ENCODE assay signal across 8 mouse cellular contexts in the genomic region with DNA sequence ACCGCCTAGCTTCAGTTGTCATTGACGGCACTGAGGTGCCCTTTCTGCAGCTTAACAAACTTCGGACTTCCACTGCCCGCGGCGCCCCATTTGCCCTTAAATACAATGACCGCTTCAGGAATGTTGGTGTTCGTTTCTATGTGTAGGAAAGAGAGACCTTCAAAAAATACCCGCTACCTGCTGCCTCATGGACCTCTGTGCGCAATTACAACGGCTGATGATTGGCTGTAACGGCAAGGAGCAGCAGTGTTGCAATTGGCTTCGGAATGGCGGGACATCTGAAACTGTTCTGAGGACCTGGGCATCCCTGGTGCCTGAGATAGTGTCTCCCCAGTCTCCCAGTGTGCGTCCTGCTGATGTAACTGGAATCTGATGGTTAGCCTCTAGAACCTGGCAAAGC. TPM values are rescaled to one million over a fixed set of nuclear protein-coding genes. Genes with fewer than 3 reads are reported as not detected.
DNase-seq lines count a peak whose midpoint lies in the region; ATAC-seq and TF ChIP-seq lines count a peak whose summit lies in the region.

No protein-coding gene starts in this region.

- no peak for TF ChIP-seq POLR2A in cerebellum, adult 2 months (IDR thresholded peaks at IDR 0.05; ENCODE audit: borderline replicate concordance, insufficient read depth, low read length)
- TF ChIP-seq POLR2A in liver, adult 2 months (IDR thresholded peaks at IDR 0.05; ENCODE audit: extremely low read depth, insufficient read depth, low read length) = no peak

- no peaks in the 10 kb centered on the region for H3K9me3 ChIP-seq in kidney, embryonic 15.5 days (replicated peaks)

- peak overlapping the region; percentile 89; the same call in 1 of the 2 replicates for H3K9ac ChIP-seq in kidney, embryonic 15.5 days
- H3K9ac ChIP-seq in liver, adult 2 months (ENCODE audit: low read depth, low read length) = no peak overlapping the region

- peak in 1 of 2 experiments; percentile 65 for DNase-seq in cerebellum, adult 2 months
- no peak for DNase-seq in cerebellum, adult 8-10 months
- peak; percentile 28 for DNase-seq in c-Kit-negative CD71-positive TER-119-positive erythroid progenitor cells, embryonic 14.5 days (ENCODE audit: low read depth, low spot score)
- peak; percentile 16 to 68 for DNase-seq in frontal cortex, adult 2 months (ENCODE audit: extremely low spot score in 1 of 2, low spot score in 1 of 2)
- peak; percentile 52 for DNase-seq in liver, adult 2 months (ENCODE audit: extremely low read depth, low read depth, low spot score)
- DNase-seq in thymus, postnatal 14 days = no peak

- no peak overlapping the region for H3K27ac ChIP-seq in cerebellum, adult 2 months (ENCODE audit: insufficient read depth, low read length)
- H3K27ac ChIP-seq in kidney, embryonic 15.5 days = no peak overlapping the region
- no peak overlapping the region for H3K27ac ChIP-seq in liver, adult 2 months (replicated peaks; ENCODE audit: insufficient read depth, low read depth, low read length)

- no peaks in the 10 kb centered on the region for H3K4me1 ChIP-seq in cerebellum, adult 2 months (ENCODE audit: control insufficient read depth, insufficient read depth, low read length)
- peaks cover 16% of the 10 kb centered on the region for H3K4me1 ChIP-seq in kidney, embryonic 15.5 days
- 0 out of 2 replicates have a peak, but pooled peaks cover 2% of the 10 kb centered on the region for H3K4me1 ChIP-seq in liver, adult 2 months (ENCODE audit: control insufficient read depth, insufficient read depth, low read length)

- TF ChIP-seq CTCF in cerebellum, adult 2 months (IDR thresholded peaks at IDR 0.05; ENCODE audit: borderline replicate concordance, insufficient read depth, low read depth, low read length) = no peak
- TF ChIP-seq CTCF in liver, adult 2 months (IDR thresholded peaks at IDR 0.05; ENCODE audit: low read depth, low read length) = no peak

- under 1% methylated on average over 15 of the region's 15 CpGs for WGBS in cerebellum, adult 2 months
- WGBS in kidney, embryonic 15.5 days = 1% methylated on average over 15 of the region's 15 CpGs
- WGBS in liver, adult 2 months = 1% methylated on average over 15 of the region's 15 CpGs

- peaks cover 3% of the 10 kb centered on the region; the same call in 1 of the 2 replicates for H3K79me2 ChIP-seq in liver, adult 2 months (ENCODE audit: control insufficient read depth, insufficient read depth, low read length)

- H3K36me3 ChIP-seq in kidney, embryonic 15.5 days = peaks cover 26% of the 10 kb centered on the region
- H3K36me3 ChIP-seq in liver, adult 2 months (ENCODE audit: control insufficient read depth, insufficient read depth, low read length) = peaks cover 5% of the 10 kb centered on the region; the same call in 1 of the 2 replicates

- H3K4me2 ChIP-seq in kidney, embryonic 15.5 days = peak overlapping the region; percentile 94

- no peaks in the 10 kb centered on the region for H3K27me3 ChIP-seq in cerebellum, adult 2 months (ENCODE audit: control insufficient read depth, insufficient read depth, low read length)
- peaks cover 14% of the 10 kb centered on the region for H3K27me3 ChIP-seq in kidney, embryonic 15.5 days
- H3K27me3 ChIP-seq in liver, adult 2 months (ENCODE audit: control insufficient read depth, insufficient read depth, low read length) = no peaks in the 10 kb centered on the region

- peak; percentile 50; the same call in 1 of the 2 replicates for ATAC-seq in kidney, embryonic 15.5 days (replicated peaks; ENCODE audit: low FRiP score)
- ATAC-seq in monocyte, adult 5-6 weeks (replicated peaks; ENCODE audit: insufficient number of reproducible peaks, low FRiP score, low TSS enrichment, poor library complexity, severe bottlenecking) = 0 out of 2 replicates have a peak, but pooled peaks have one; percentile 20

- peak overlapping the region; percentile 70 for H3K4me3 ChIP-seq in cerebellum, adult 2 months (replicated peaks; ENCODE audit: insufficient read depth, low read depth, low read length)
- H3K4me3 ChIP-seq in kidney, embryonic 15.5 days (replicated peaks) = peak overlapping the region; percentile 85
- H3K4me3 ChIP-seq in liver, adult 2 months (ENCODE audit: insufficient read depth, low read depth, low read length) = peak overlapping the region; percentile 77

RNA-seq across cellular contexts. Expression of a gene that starts 0.4 kb away (rescaled TPM):
- polyA plus RNA-seq in cerebellum, adult 2 months (2012; rRNA removed) = 19.3 and 20.6 TPM in 2 replicates
- 17.9 and 18.6 TPM in 2 replicates for polyA plus RNA-seq in frontal cortex, adult 2 months (2012; rRNA removed)
- 24.5 and 27.1 TPM in 2 replicates for polyA plus RNA-seq in kidney, embryonic 15.5 days (2015; fragmentation: Nextera tagmentation; extraction: Ambion mirVana)
- total RNA-seq in liver, adult 2 months (2014; rRNA removed) = 2.9 and 3.0 TPM in 2 replicates
- 8.5 and 9.4 TPM in 2 replicates for polyA plus RNA-seq in liver, adult 2 months (2012; rRNA removed)
- total RNA-seq in monocyte, adult 5-6 weeks (2017) = 12.4 to 15.5 TPM (median 13.3 TPM) in 3 replicates

RNA-seq across cellular contexts. Expression of a gene that starts 15.6 kb away (rescaled TPM):
- polyA plus RNA-seq in cerebellum, adult 2 months (2012; rRNA removed) = 4.0 and 4.3 TPM in 2 replicates
- polyA plus RNA-seq in frontal cortex, adult 2 months (2012; rRNA removed) = 3.2 and 3.5 TPM in 2 replicates
- polyA plus RNA-seq in kidney, embryonic 15.5 days (2015; fragmentation: Nextera tagmentation; extraction: Ambion mirVana) = 7.6 and 8.0 TPM in 2 replicates
- 1.8 and 2.5 TPM in 2 replicates for total RNA-seq in liver, adult 2 months (2014; rRNA removed)
- 1.3 and 1.8 TPM in 2 replicates for polyA plus RNA-seq in liver, adult 2 months (2012; rRNA removed)
- 7.7 to 12.5 TPM (median 10.0 TPM) in 3 replicates for total RNA-seq in monocyte, adult 5-6 weeks (2017)

RNA-seq across cellular contexts. Expression of a gene that starts 26.7 kb away (rescaled TPM):
- polyA plus RNA-seq in cerebellum, adult 2 months (2012; rRNA removed) = 6.8 and 6.9 TPM in 2 replicates
- polyA plus RNA-seq in frontal cortex, adult 2 months (2012; rRNA removed) = 5.2 and 8.1 TPM in 2 replicates
- polyA plus RNA-seq in kidney, embryonic 15.5 days (2015; fragmentation: Nextera tagmentation; extraction: Ambion mirVana) = 8.1 and 8.9 TPM in 2 replicates
- 0.47 and 0.74 TPM in 2 replicates for total RNA-seq in liver, adult 2 months (2014; rRNA removed)
- 0.92 and 1.9 TPM in 2 replicates for polyA plus RNA-seq in liver, adult 2 months (2012; rRNA removed)
- 1.4 to 2.8 TPM (median 1.9 TPM) in 3 replicates for total RNA-seq in monocyte, adult 5-6 weeks (2017)

RNA-seq across cellular contexts. Expression of a gene that starts 28.8 kb away (rescaled TPM):
- 4.8 and 5.9 TPM in 2 replicates for polyA plus RNA-seq in cerebellum, adult 2 months (2012; rRNA removed)
- polyA plus RNA-seq in frontal cortex, adult 2 months (2012; rRNA removed) = 5.1 and 5.9 TPM in 2 replicates
- polyA plus RNA-seq in kidney, embryonic 15.5 days (2015; fragmentation: Nextera tagmentation; extraction: Ambion mirVana) = 7.1 and 8.0 TPM in 2 replicates
- 4.9 and 5.8 TPM in 2 replicates for total RNA-seq in liver, adult 2 months (2014; rRNA removed)
- polyA plus RNA-seq in liver, adult 2 months (2012; rRNA removed) = 5.4 and 7.7 TPM in 2 replicates
- 2.1 to 2.3 TPM (median 2.2 TPM) in 3 replicates for total RNA-seq in monocyte, adult 5-6 weeks (2017)

RNA-seq across cellular contexts. Expression of a gene that starts 35.3 kb away (rescaled TPM):
- polyA plus RNA-seq in cerebellum, adult 2 months (2012; rRNA removed) = 3.9 and 4.4 TPM in 2 replicates
- 2.2 and 2.9 TPM in 2 replicates for polyA plus RNA-seq in frontal cortex, adult 2 months (2012; rRNA removed)
- polyA plus RNA-seq in kidney, embryonic 15.5 days (2015; fragmentation: Nextera tagmentation; extraction: Ambion mirVana) = 5.7 and 6.3 TPM in 2 replicates
- 2.0 and 2.3 TPM in 2 replicates for total RNA-seq in liver, adult 2 months (2014; rRNA removed)
- polyA plus RNA-seq in liver, adult 2 months (2012; rRNA removed) = 1.6 and 2.0 TPM in 2 replicates
- total RNA-seq in monocyte, adult 5-6 weeks (2017) = 0.95 to 4.5 TPM (median 2.6 TPM) in 3 replicates

Comparison
In these comparisons a context has a peak if more than half of its experiments do, and no peak if none do; other contexts are left out.
1. DNase-seq: peak in c-Kit-negative CD71-positive TER-119-positive erythroid progenitor cells, embryonic 14.5 days (single experiment), frontal cortex, adult 2 months (2 of 2) and liver, adult 2 months (single experiment); none in cerebellum, adult 8-10 months (single experiment) and thymus, postnatal 14 days (single experiment).
2. Peak in every context shown above with its lines, with median percentiles within 50 percentile points of each other: H3K4me3 ChIP-seq.